Mouse (Mus musculus): ENCODE results near the gene Efcc1.

- TF ChIP-seq POLR2A (IDR thresholded peaks at IDR 0.05; ENCODE audit: low read depth, low read length) (no peak), CTCF (conservative IDR thresholded peaks at IDR 0.05; ENCODE audit: insufficient read depth, insufficient read length, low read depth, low read length) (no peak)
These were observed 47.9 kb downstream of the Efcc1 start for GRCm38 (mm10) chr6:87778294-87779173.

Data from kidney, adult 2 months (tissue).